Mouse (Mus musculus) embryonic fibroblast, embryonic 13.5 days (primary cell): ENCODE measurements around the gene Fcrl5.
A peak's percentile ranks its signal among the peaks of the same experiment; 100 is the strongest.

Experiments
- CTCF ChIP-seq: IDR thresholded peaks from 2 replicates; pipeline ENCODE4 v1.5.1; 2011; ENCODE audit warnings: mild to moderate bottlenecking, control low read depth, low read length, moderate library complexity, borderline replicate concordance; ENCODE audit not compliant: insufficient read depth
- POLR2A ChIP-seq: IDR thresholded peaks from 2 replicates; pipeline ENCODE4 v1.6.1; 2011; ENCODE audit warnings: low read depth, mild to moderate bottlenecking, control low read depth, low read length, moderate library complexity

- TF ChIP-seq POLR2A: no peak
- TF ChIP-seq CTCF: peak; percentile 64
Observed at GRCm38 (mm10) chr3:87508205-87508901, 72.8 kb downstream of the Fcrl5 start.
